Mouse (Mus musculus) testis, adult 2 months (tissue): ENCODE results near the gene Ccdc141.

Source experiments
- CTCF ChIP-seq: fragments of 200-500 bp; IDR thresholded peaks from 2 replicates; pipeline ENCODE4 v1.5.1; 2012; ENCODE audit warnings: low read depth, mild to moderate bottlenecking, inconsistent platforms, low read length, moderate library complexity; ENCODE audit not compliant: control insufficient read depth, insufficient read depth, insufficient replicate concordance
- POLR2A ChIP-seq: fragments of 200-500 bp; IDR thresholded peaks from 2 replicates; pipeline ENCODE4 v1.6.1; 2012; ENCODE audit warnings: low read depth, mild to moderate bottlenecking, inconsistent platforms, low read length, moderate library complexity; ENCODE audit not compliant: control insufficient read depth

DNA sequence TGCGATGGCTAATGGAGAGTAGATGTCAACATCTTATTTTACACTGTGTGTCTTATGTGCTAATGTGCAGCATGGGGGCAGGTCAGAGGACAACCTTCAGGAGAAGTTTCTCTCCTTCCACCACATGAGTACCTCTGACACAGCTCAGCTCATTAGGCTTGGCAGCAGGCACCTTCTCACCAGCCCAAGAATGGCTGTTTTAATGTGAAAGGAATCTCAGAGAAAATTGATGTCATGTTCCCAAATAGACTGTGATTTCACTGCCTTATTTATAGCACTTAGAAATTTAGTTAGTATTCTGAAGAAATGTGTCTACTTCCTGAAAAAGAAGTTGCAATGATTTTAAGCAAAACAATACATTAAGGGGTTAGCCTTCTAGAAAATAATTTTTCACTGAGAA is 31.5 kb upstream of the Ccdc141 start:
- TF ChIP-seq CTCF: no peak
- no peak for TF ChIP-seq POLR2A
